Mouse (Mus musculus): ENCODE data around the gene Ppp1r1b.

- TF ChIP-seq CTCF (IDR thresholded peaks at IDR 0.05; ENCODE audit: borderline replicate concordance, insufficient read depth, low read depth, low read length) (no peak), POLR2A (IDR thresholded peaks at IDR 0.05; ENCODE audit: borderline replicate concordance, insufficient read depth, low read length) (no peak)
These were observed 29.1 kb upstream of the Ppp1r1b start for GRCm38 (mm10) chr11:98319120-98319519.
